Mouse (Mus musculus): ENCODE results near the gene Mmp13.
"Not testable (repeated sequence)": the region's sequence is repeated elsewhere in the genome, so short reads cannot be mapped to it uniquely, and the experiment has no call there.

Gene Mmp13

GRCm38 (mm10) chr9:7272214-7272613, at the start of gene Mmp13:
TSS of gene Mmp13 (plus strand) at chr9:7272514.
- DNase-seq (ENCODE audit: low read depth, low spot score), result peak; percentile 58

- no peak for DNase-seq (ENCODE audit: low read depth, low spot score)
Observed at GRCm38 (mm10) chr9:7238619-7239018, 33.7 kb upstream of the Mmp13 start.

GRCm38 (mm10) chr9:7239967-7240366, 32.3 kb upstream of the Mmp13 start:
- DNase-seq (ENCODE audit: low read depth, low spot score), result no peak

GRCm38 (mm10) chr9:7252797-7253654, 19.3 kb upstream of the Mmp13 start:
- peak; percentile 42 for DNase-seq (ENCODE audit: low read depth, low spot score)

GRCm38 (mm10) chr9:7261667-7262066, 10.6 kb upstream of the Mmp13 start:
- DNase-seq (ENCODE audit: low read depth, low spot score), result peak; percentile 23

- DNase-seq (ENCODE audit: low read depth, low spot score), result peak; percentile 63
Observed at GRCm38 (mm10) chr9:7270071-7270470, 2.2 kb upstream of the Mmp13 start.

GRCm38 (mm10) chr9:7282565-7283302, 10.4 kb downstream of the Mmp13 start:
- DNase-seq (ENCODE audit: low read depth, low spot score), result no peak

GRCm38 (mm10) chr9:7283303-7283684, 11.0 kb downstream of the Mmp13 start:
- not testable (repeated sequence) for DNase-seq (ENCODE audit: low read depth, low spot score)

- DNase-seq (ENCODE audit: low read depth, low spot score), result no peak
Observed at GRCm38 (mm10) chr9:7289501-7289900, 17.2 kb downstream of the Mmp13 start.

GRCm38 (mm10) chr9:7289901-7290300, 17.6 kb downstream of the Mmp13 start:
- no peak for DNase-seq (ENCODE audit: low read depth, low spot score)

GRCm38 (mm10) chr9:7292132-7292531, 19.8 kb downstream of the Mmp13 start:
- DNase-seq (ENCODE audit: low read depth, low spot score), result peak; percentile 45

GRCm38 (mm10) chr9:7331847-7332246, 59.5 kb downstream of the Mmp13 start:
- no peak for DNase-seq (ENCODE audit: low read depth, low spot score)
